Mouse (Mus musculus) midbrain, postnatal 0 days (tissue): Measurements from ENCODE around the gene Clk1. TPM values are rescaled to one million over a fixed set of nuclear protein-coding genes. Genes with fewer than 3 reads are reported as not detected.
A peak's percentile ranks its signal among the peaks of the same experiment; 100 is the strongest.
"Not testable (repeated sequence)": the region's sequence is repeated elsewhere in the genome, so short reads cannot be mapped to it uniquely, and the experiment has no call there.

Experiments used
- ATAC-seq: fragments of 200-750 bp; cut with Nextera tagmentation; 2 replicates; pipeline ENCODE4 v1.8.0; 2017; ENCODE audit warnings: moderate number of reproducible peaks, mild to moderate bottlenecking, moderate TSS enrichment, moderate library complexity; ENCODE audit not compliant: low FRiP score
- DNase-seq: peaks from one replicate; pipeline ENCODE4 v3.0.0-alpha.2; 2015; ENCODE audit warnings: low spot score
- H3K27ac ChIP-seq: fragments of 300-500 bp; sonication (generic); 2 replicates; pipeline ENCODE4 v1.5.1; 2014; ENCODE audit warnings: low read depth, mild to moderate bottlenecking, low read length, mixed read lengths
- H3K27me3 ChIP-seq: fragments of 300-500 bp; sonication (generic); 2 replicates; pipeline ENCODE4 v1.6.1; 2014; ENCODE audit warnings: low read length, control low read depth, mixed read lengths; ENCODE audit not compliant: insufficient read depth
- H3K36me3 ChIP-seq: fragments of 300-500 bp; sonication (generic); 2 replicates; pipeline ENCODE4 v1.6.1; 2014; ENCODE audit warnings: low read length, control low read depth, mixed read lengths; ENCODE audit not compliant: insufficient read depth
- H3K4me1 ChIP-seq: fragments of 300-500 bp; sonication (generic); 2 replicates; pipeline ENCODE4 v1.6.1; 2014; ENCODE audit warnings: mild to moderate bottlenecking, control low read depth, antibody characterized with exemption, low read length, mixed read lengths; ENCODE audit not compliant: insufficient read depth
- H3K4me2 ChIP-seq: fragments of 300-500 bp; sonication (generic); 2 replicates; pipeline ENCODE4 v1.6.1; 2014; ENCODE audit warnings: low read depth, mild to moderate bottlenecking, low read length, mixed read lengths; ENCODE audit not compliant: poor library complexity, severe bottlenecking
- H3K4me3 ChIP-seq: fragments of 300-500 bp; sonication (generic); 2 replicates; pipeline ENCODE4 v1.5.1; 2014; ENCODE audit warnings: low read depth, mild to moderate bottlenecking, low read length, moderate library complexity
- H3K9ac ChIP-seq: fragments of 300-500 bp; sonication (generic); replicated peaks from 2 replicates; pipeline ENCODE4 v1.6.1; 2014; ENCODE audit warnings: mild to moderate bottlenecking, low read length, moderate library complexity, mixed read lengths; ENCODE audit not compliant: poor library complexity, severe bottlenecking
- H3K9me3 ChIP-seq: fragments of 300-500 bp; sonication (generic); 2 replicates; pipeline ENCODE4 v1.6.1; 2016; ENCODE audit warnings: low read length, control low read depth
- CTCF ChIP-seq: IDR thresholded peaks from 2 replicates; pipeline ENCODE4 v1.5.1; 2016; ENCODE audit warnings: antibody characterized with exemption, mild to moderate bottlenecking
- WGBS: fragments of 180-500 bp; shearing (Covaris S2); extraction: QIAGEN DNeasy Blood & Tissue Kit; methylation state at CpG from one replicate; pipeline ENCODE4 v1.1.7; 2014; 5-methylcytosine and 5-hydroxymethylcytosine counted together
- polyA plus RNA-seq: library from polyadenylated mRNA; unstranded; fragments of >200 nt; fragmentation: Nextera tagmentation; extraction: Ambion mirVana; gene quantifications from 2 replicates; pipeline ENCODE4 v1.2.1, GENCODE M21; 2015
- total RNA-seq: library from RNA; depleted of rRNA; stranded (reverse); fragments of >200 nt; gene quantifications from 2 replicates; pipeline ENCODE4 v1.2.3, GENCODE M21; 2014

Gene Clk1
- total and polyA plus RNA-seq, 2 experiments from 2014 or later, result 85.5 to 114 TPM

DNA sequence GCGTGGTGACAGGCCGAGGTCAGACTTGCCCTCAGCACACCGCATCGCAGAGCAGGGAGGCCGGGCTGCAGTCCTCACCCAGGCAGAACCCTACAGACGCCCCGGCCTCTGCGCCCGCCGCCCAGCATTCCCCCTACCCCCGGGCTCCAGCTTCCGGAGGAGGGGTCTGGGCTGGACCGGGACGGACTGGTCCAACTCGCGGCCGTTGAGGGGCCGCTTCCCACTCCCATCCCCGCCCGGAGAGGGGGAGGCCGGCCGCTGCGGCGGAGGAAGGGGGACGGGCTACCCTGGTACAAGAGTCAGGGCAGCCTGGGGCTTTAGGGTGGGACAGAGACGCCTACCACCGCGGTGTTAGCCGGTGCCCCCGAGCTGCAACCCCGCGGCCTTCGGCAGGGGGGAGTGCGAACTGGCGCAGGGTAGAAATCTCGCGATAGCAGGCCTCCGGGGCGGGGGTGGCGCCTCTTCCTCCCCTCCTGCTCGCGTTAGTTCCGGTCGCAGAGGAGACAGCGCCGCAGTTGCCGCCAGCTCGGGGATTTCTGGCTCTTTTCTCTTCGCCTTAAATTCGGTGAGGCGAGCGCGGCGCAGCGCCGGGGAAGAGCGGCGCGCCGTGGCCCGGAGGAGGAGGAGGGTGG, 31.1 kb downstream of the Clk1 start, which contains the start of gene Bzw1:
Bzw1 (plus strand) TSS at position 247 of the 632 bp plus-strand sequence.
- WGBS, result under 1% methylated on average over 48 of the region's 61 CpGs
- TF ChIP-seq CTCF, result 0 out of 2 replicates have a peak, but pooled peaks have one; percentile 3
- 0 out of 2 replicates have a peak, but pooled peaks cover 9% of the 10 kb centered on the region for H3K4me1 ChIP-seq
- H3K36me3 ChIP-seq, result peaks cover 13% of the 10 kb centered on the region; the same call in 1 of the 2 replicates
- ATAC-seq, result peak; percentile 96
- no peaks in the 10 kb centered on the region for H3K27me3 ChIP-seq
- peak within 1 kb of the TSS; percentile 100 for H3K27ac ChIP-seq
- peak; percentile 95 for DNase-seq
- H3K9ac ChIP-seq, result peak within 1 kb of the TSS; percentile 99
- H3K4me2 ChIP-seq, result peak within 1 kb of the TSS; percentile 82
- peak within 1 kb of the TSS; percentile 98 for H3K4me3 ChIP-seq
- H3K9me3 ChIP-seq, result no peaks in the 10 kb centered on the region

DNA sequence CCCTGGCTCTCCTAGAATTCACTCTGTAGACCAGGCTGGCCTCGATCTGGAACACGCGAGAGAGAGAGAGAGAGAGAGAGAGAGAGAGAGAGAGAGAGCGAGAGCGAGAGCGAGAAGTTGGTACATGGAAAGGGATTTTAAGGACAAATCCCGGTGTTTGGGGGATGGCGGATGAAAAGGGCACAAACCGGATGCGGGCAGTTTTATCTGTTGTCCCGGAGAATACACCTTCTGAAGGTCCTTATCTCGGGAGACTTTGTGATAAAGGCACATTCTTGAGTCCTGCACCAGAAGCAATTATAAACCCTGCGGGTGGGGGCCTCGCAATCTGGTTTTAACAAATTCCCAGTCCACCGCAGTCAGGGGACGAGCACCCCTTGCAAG, 31.6 kb downstream of the Clk1 start:
- peak; percentile 64 for ATAC-seq

GRCm38 (mm10) chr1:58391421-58392267, 32.2 kb downstream of the Clk1 start:
- DNase-seq (no peak), ATAC-seq (no peak)
- peak overlapping the region; percentile 82 for H3K4me2 ChIP-seq
- H3K9me3 ChIP-seq, result no peaks in the 10 kb centered on the region
- 0 out of 2 replicates have a peak, but pooled peaks cover 5% of the 10 kb centered on the region for H3K36me3 ChIP-seq
- H3K4me1 ChIP-seq, result 0 out of 2 replicates have a peak, but pooled peaks cover 9% of the 10 kb centered on the region
- no peak for TF ChIP-seq CTCF
- peak overlapping the region; percentile 98 for H3K4me3 ChIP-seq
- H3K27me3 ChIP-seq, result no peaks in the 10 kb centered on the region
- 46% methylated on average over 19 of the region's 19 CpGs for WGBS
- H3K9ac ChIP-seq, result peak overlapping the region; percentile 99
- H3K27ac ChIP-seq, result peak overlapping the region; percentile 100

More for the DNA sequence above, 31.6 kb downstream of the Clk1 start:
- Histone ChIP-seq H3K4me1 (0 out of 2 replicates have a peak, but pooled peaks cover 9% of the 10 kb centered on the region), H3K27ac (peak overlapping the region; percentile 100), H3K4me3 (peak overlapping the region; percentile 98), H3K4me2 (peak overlapping the region; percentile 82), H3K27me3 (no peaks in the 10 kb centered on the region), H3K9me3 (no peaks in the 10 kb centered on the region), H3K36me3 (peaks cover 10% of the 10 kb centered on the region; the same call in 1 of the 2 replicates), H3K9ac (peak overlapping the region; percentile 99)
- TF ChIP-seq CTCF, result no peak
- peak; percentile 60 for DNase-seq
- WGBS, result 0% methylated on average over 16 of the region's 16 CpGs

DNA sequence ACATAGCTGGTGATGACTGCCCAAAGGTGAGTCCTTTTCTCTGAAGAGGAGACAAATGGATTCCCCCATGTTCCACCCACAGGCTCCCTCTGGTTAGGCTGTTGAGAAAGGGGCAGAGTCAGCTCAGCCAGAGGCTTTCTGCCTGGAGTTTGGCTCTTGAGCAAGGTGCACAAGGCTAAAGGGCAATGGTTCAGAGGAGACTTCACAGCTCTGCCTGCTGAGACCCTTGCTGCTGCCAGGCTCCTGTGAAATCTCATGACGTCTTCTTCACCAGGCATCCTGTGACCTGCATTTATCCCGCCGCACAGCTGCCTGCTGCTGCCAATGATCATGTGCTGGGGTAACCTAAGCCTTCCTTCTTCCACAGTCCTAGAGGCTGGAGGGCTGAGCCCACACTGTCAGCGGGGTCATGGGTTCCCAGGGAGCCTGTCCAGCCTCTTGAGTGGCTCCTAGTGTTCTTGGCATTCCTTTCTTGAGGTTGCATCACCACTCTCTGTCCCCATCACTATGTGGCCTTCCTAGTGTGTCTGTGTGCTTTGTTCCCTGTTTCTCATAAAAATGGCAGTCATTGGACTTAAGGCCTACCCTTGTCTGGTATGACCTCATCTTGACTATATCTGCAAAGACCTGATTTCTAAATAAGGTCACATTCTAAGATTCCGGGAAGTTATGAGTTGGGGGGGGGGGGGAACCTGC, 41.1 kb downstream of the Clk1 start:
- Histone ChIP-seq H3K9me3 (no peaks in the 10 kb centered on the region), H3K9ac (no peak overlapping the region), H3K4me2 (no peak overlapping the region), H3K27ac (no peak overlapping the region), H3K4me1 (no peaks in the 10 kb centered on the region), H3K4me3 (no peak overlapping the region), H3K36me3 (no peaks in the 10 kb centered on the region), H3K27me3 (no peaks in the 10 kb centered on the region)
- 78% methylated on average over 5 of the region's 5 CpGs for WGBS
- TF ChIP-seq CTCF, result no peak
- DNase-seq (no peak), ATAC-seq (no peak)

- no peak overlapping the region for H3K4me2 ChIP-seq
Measured at GRCm38 (mm10) chr1:58375574-58376147, 48.2 kb downstream of the Clk1 start.

DNA sequence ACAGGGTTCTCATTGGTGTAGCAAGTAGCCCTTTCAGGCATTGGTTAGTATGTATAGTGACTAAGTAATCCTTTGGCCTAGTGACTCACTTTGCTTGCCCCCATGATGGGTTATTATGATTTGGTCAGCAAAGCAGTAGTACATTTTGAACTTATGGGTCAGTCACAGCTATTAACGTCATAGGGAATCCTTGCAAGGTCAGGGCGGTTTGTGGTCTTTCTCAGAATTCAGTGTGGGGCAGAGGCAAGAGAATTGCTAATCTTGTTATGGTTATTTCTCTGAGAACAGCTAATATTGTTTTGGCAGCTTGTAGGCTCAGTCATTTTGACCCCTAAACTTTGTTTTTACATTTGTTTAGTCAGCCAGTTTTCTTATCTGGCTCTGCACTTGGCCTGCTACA, 49.6 kb downstream of the Clk1 start:
- not testable (repeated sequence) for DNase-seq, ATAC-seq
- 77% methylated on average over 2 of the region's 2 CpGs for WGBS

More at GRCm38 (mm10) chr1:58375574-58376147, 48.2 kb downstream of the Clk1 start:
- Histone ChIP-seq H3K9me3 (no peaks in the 10 kb centered on the region), H3K27ac (no peak overlapping the region), H3K4me1 (no peaks in the 10 kb centered on the region), H3K27me3 (no peaks in the 10 kb centered on the region), H3K9ac (no peak overlapping the region), H3K36me3 (no peaks in the 10 kb centered on the region), H3K4me3 (no peak overlapping the region)
- TF ChIP-seq CTCF, result no peak
- DNase-seq, result no peak
- ATAC-seq, result no peak
- WGBS, result 77% methylated on average over 3 of the region's 3 CpGs

More for the DNA sequence above, 49.6 kb downstream of the Clk1 start:
- not testable (repeated sequence) for H3K27ac ChIP-seq, H3K9ac ChIP-seq, H3K4me3 ChIP-seq, H3K4me1 ChIP-seq, H3K27me3 ChIP-seq, H3K36me3 ChIP-seq, H3K9me3 ChIP-seq, H3K4me2 ChIP-seq
